Mouse (Mus musculus): ENCODE data around the gene Lamb1. TPM values are rescaled to one million over a fixed set of nuclear protein-coding genes. Genes with fewer than 3 reads are reported as not detected.

Lamb1 gene
- polyA plus RNA-seq, 1 experiment from 2014 or later, result 32.4 TPM

GRCm38 (mm10) chr12:31283131-31283530 lies 18.1 kb downstream of the Lamb1 start:
- 87% methylated on average over 4 of the region's 4 CpGs for WGBS
- ATAC-seq (ENCODE audit: insufficient read depth, low FRiP score, low TSS enrichment) (no peak), DNase-seq (ENCODE audit: low spot score) (no peak)

GRCm38 (mm10) chr12:31283617-31284136 lies 18.6 kb downstream of the Lamb1 start:
- ATAC-seq (ENCODE audit: insufficient read depth, low FRiP score, low TSS enrichment) (no peak), DNase-seq (ENCODE audit: low spot score) (no peak)
- Histone ChIP-seq H3K9me3 (ENCODE audit: control insufficient read depth, low read length) (no peaks in the 10 kb centered on the region), H3K4me2 (ENCODE audit: low read depth) (no peak overlapping the region), H3K27ac (ENCODE audit: low read depth, low read length) (no peak overlapping the region), H3K4me1 (ENCODE audit: control insufficient read depth, insufficient read depth, low read length) (no peaks in the 10 kb centered on the region), H3K27me3 (ENCODE audit: control insufficient read depth, insufficient read depth, low read length) (no peaks in the 10 kb centered on the region), H3K4me3 (ENCODE audit: low read depth, low read length) (no peak overlapping the region), H3K36me3 (ENCODE audit: control insufficient read depth, insufficient read depth, low read length) (no peaks in the 10 kb centered on the region; the same call in none of the 2 replicates), H3K9ac (ENCODE audit: low read length) (no peak overlapping the region)
- WGBS, result 89% methylated on average over 4 of the region's 4 CpGs

More at GRCm38 (mm10) chr12:31283131-31283530, 18.1 kb downstream of the Lamb1 start:
- Histone ChIP-seq H3K9ac (ENCODE audit: low read length) (no peak overlapping the region), H3K4me1 (ENCODE audit: control insufficient read depth, insufficient read depth, low read length) (no peaks in the 10 kb centered on the region), H3K9me3 (ENCODE audit: control insufficient read depth, low read length) (no peaks in the 10 kb centered on the region), H3K27me3 (ENCODE audit: control insufficient read depth, insufficient read depth, low read length) (no peaks in the 10 kb centered on the region), H3K36me3 (ENCODE audit: control insufficient read depth, insufficient read depth, low read length) (no peaks in the 10 kb centered on the region; the same call in none of the 2 replicates), H3K27ac (ENCODE audit: low read depth, low read length) (no peak overlapping the region), H3K4me3 (ENCODE audit: low read depth, low read length) (no peak overlapping the region), H3K4me2 (ENCODE audit: low read depth) (no peak overlapping the region)

- H3K4me3 ChIP-seq (ENCODE audit: low read depth, low read length), result no peak overlapping the region
- no peaks in the 10 kb centered on the region for H3K27me3 ChIP-seq (ENCODE audit: control insufficient read depth, insufficient read depth, low read length)
- ATAC-seq (ENCODE audit: insufficient read depth, low FRiP score, low TSS enrichment) (no peak), DNase-seq (ENCODE audit: low spot score) (no peak)
- H3K9ac ChIP-seq (ENCODE audit: low read length), result no peak overlapping the region
- H3K27ac ChIP-seq (ENCODE audit: low read depth, low read length), result no peak overlapping the region
- no peaks in the 10 kb centered on the region for H3K4me1 ChIP-seq (ENCODE audit: control insufficient read depth, insufficient read depth, low read length)
- no peaks in the 10 kb centered on the region; the same call in none of the 2 replicates for H3K36me3 ChIP-seq (ENCODE audit: control insufficient read depth, insufficient read depth, low read length)
- H3K9me3 ChIP-seq (ENCODE audit: control insufficient read depth, low read length), result no peaks in the 10 kb centered on the region
- no peak overlapping the region for H3K4me2 ChIP-seq (ENCODE audit: low read depth)
- 93% methylated on average over 10 of the region's 10 CpGs for WGBS
These were observed 24.0 kb downstream of the Lamb1 start for GRCm38 (mm10) chr12:31289046-31289445.

GRCm38 (mm10) chr12:31290951-31291350 lies 25.9 kb downstream of the Lamb1 start:
- Histone ChIP-seq H3K4me1 (ENCODE audit: control insufficient read depth, insufficient read depth, low read length) (peaks cover 2% of the 10 kb centered on the region; the same call in 1 of the 2 replicates), H3K9ac (ENCODE audit: low read length) (no peak overlapping the region), H3K9me3 (ENCODE audit: control insufficient read depth, low read length) (no peaks in the 10 kb centered on the region), H3K4me2 (ENCODE audit: low read depth) (no peak overlapping the region), H3K4me3 (ENCODE audit: low read depth, low read length) (no peak overlapping the region), H3K36me3 (ENCODE audit: control insufficient read depth, insufficient read depth, low read length) (no peaks in the 10 kb centered on the region; the same call in none of the 2 replicates), H3K27ac (ENCODE audit: low read depth, low read length) (no peak overlapping the region), H3K27me3 (ENCODE audit: control insufficient read depth, insufficient read depth, low read length) (no peaks in the 10 kb centered on the region)
- DNase-seq (ENCODE audit: low spot score) (no peak), ATAC-seq (ENCODE audit: insufficient read depth, low FRiP score, low TSS enrichment) (no peak)
- 81% methylated on average over 3 of the region's 3 CpGs for WGBS

GRCm38 (mm10) chr12:31293361-31294142 lies 28.5 kb downstream of the Lamb1 start:
- no peaks in the 10 kb centered on the region for H3K27me3 ChIP-seq (ENCODE audit: control insufficient read depth, insufficient read depth, low read length)
- WGBS, result 74% methylated on average over 15 of the region's 15 CpGs
- no peaks in the 10 kb centered on the region for H3K36me3 ChIP-seq (ENCODE audit: control insufficient read depth, insufficient read depth, low read length)
- H3K27ac ChIP-seq (ENCODE audit: low read depth, low read length), result no peak overlapping the region
- no peak overlapping the region for H3K4me3 ChIP-seq (ENCODE audit: low read depth, low read length)
- no peaks in the 10 kb centered on the region for H3K9me3 ChIP-seq (ENCODE audit: control insufficient read depth, low read length)
- H3K4me2 ChIP-seq (ENCODE audit: low read depth), result no peak overlapping the region
- DNase-seq (ENCODE audit: low spot score), result no peak
- no peak overlapping the region for H3K9ac ChIP-seq (ENCODE audit: low read length)
- H3K4me1 ChIP-seq (ENCODE audit: control insufficient read depth, insufficient read depth, low read length), result peaks cover 2% of the 10 kb centered on the region; the same call in 1 of the 2 replicates
- no peak for ATAC-seq (ENCODE audit: insufficient read depth, low FRiP score, low TSS enrichment)

GRCm38 (mm10) chr12:31294526-31294925 lies 29.5 kb downstream of the Lamb1 start:
- WGBS, result 55% methylated on average over 10 of the region's 10 CpGs

GRCm38 (mm10) chr12:31294996-31295395 lies 30.0 kb downstream of the Lamb1 start:
- Histone ChIP-seq H3K27ac (ENCODE audit: low read depth, low read length) (no peak overlapping the region), H3K4me1 (ENCODE audit: control insufficient read depth, insufficient read depth, low read length) (peaks cover 2% of the 10 kb centered on the region; the same call in 1 of the 2 replicates), H3K4me3 (ENCODE audit: low read depth, low read length) (no peak overlapping the region), H3K27me3 (ENCODE audit: control insufficient read depth, insufficient read depth, low read length) (no peaks in the 10 kb centered on the region), H3K9ac (ENCODE audit: low read length) (no peak overlapping the region), H3K9me3 (ENCODE audit: control insufficient read depth, low read length) (no peaks in the 10 kb centered on the region), H3K4me2 (ENCODE audit: low read depth) (no peak overlapping the region), H3K36me3 (ENCODE audit: control insufficient read depth, insufficient read depth, low read length) (no peaks in the 10 kb centered on the region; the same call in 1 of the 2 replicates)
- ATAC-seq (ENCODE audit: insufficient read depth, low FRiP score, low TSS enrichment) (no peak), DNase-seq (ENCODE audit: low spot score) (no peak)
- WGBS, result 65% methylated on average over 11 of the region's 11 CpGs

More at GRCm38 (mm10) chr12:31294526-31294925, 29.5 kb downstream of the Lamb1 start:
- no peak overlapping the region for H3K4me2 ChIP-seq (ENCODE audit: low read depth)
- no peak overlapping the region for H3K4me3 ChIP-seq (ENCODE audit: low read depth, low read length)
- H3K9ac ChIP-seq (ENCODE audit: low read length), result no peak overlapping the region
- ATAC-seq (ENCODE audit: insufficient read depth, low FRiP score, low TSS enrichment) (no peak), DNase-seq (ENCODE audit: low spot score) (no peak)
- no peaks in the 10 kb centered on the region for H3K9me3 ChIP-seq (ENCODE audit: control insufficient read depth, low read length)
- peaks cover 2% of the 10 kb centered on the region; the same call in 1 of the 2 replicates for H3K4me1 ChIP-seq (ENCODE audit: control insufficient read depth, insufficient read depth, low read length)
- H3K27me3 ChIP-seq (ENCODE audit: control insufficient read depth, insufficient read depth, low read length), result no peaks in the 10 kb centered on the region
- H3K36me3 ChIP-seq (ENCODE audit: control insufficient read depth, insufficient read depth, low read length), result no peaks in the 10 kb centered on the region; the same call in 1 of the 2 replicates
- H3K27ac ChIP-seq (ENCODE audit: low read depth, low read length), result no peak overlapping the region

- Histone ChIP-seq H3K36me3 (ENCODE audit: control insufficient read depth, insufficient read depth, low read length) (no peaks in the 10 kb centered on the region; the same call in 1 of the 2 replicates), H3K27ac (ENCODE audit: low read depth, low read length) (no peak overlapping the region), H3K4me3 (ENCODE audit: low read depth, low read length) (no peak overlapping the region), H3K9ac (ENCODE audit: low read length) (no peak overlapping the region), H3K27me3 (ENCODE audit: control insufficient read depth, insufficient read depth, low read length) (no peaks in the 10 kb centered on the region), H3K4me1 (ENCODE audit: control insufficient read depth, insufficient read depth, low read length) (peaks cover 2% of the 10 kb centered on the region; the same call in 1 of the 2 replicates), H3K9me3 (ENCODE audit: control insufficient read depth, low read length) (no peaks in the 10 kb centered on the region), H3K4me2 (ENCODE audit: low read depth) (no peak overlapping the region)
- ATAC-seq (ENCODE audit: insufficient read depth, low FRiP score, low TSS enrichment), result no peak
- WGBS, result 31% methylated on average over 3 of the region's 3 CpGs
- DNase-seq (ENCODE audit: low spot score), result no peak
These were observed 30.5 kb downstream of the Lamb1 start for GRCm38 (mm10) chr12:31295505-31295904.
